Mouse (Mus musculus): ENCODE data around the gene Kat2b.

DNA sequence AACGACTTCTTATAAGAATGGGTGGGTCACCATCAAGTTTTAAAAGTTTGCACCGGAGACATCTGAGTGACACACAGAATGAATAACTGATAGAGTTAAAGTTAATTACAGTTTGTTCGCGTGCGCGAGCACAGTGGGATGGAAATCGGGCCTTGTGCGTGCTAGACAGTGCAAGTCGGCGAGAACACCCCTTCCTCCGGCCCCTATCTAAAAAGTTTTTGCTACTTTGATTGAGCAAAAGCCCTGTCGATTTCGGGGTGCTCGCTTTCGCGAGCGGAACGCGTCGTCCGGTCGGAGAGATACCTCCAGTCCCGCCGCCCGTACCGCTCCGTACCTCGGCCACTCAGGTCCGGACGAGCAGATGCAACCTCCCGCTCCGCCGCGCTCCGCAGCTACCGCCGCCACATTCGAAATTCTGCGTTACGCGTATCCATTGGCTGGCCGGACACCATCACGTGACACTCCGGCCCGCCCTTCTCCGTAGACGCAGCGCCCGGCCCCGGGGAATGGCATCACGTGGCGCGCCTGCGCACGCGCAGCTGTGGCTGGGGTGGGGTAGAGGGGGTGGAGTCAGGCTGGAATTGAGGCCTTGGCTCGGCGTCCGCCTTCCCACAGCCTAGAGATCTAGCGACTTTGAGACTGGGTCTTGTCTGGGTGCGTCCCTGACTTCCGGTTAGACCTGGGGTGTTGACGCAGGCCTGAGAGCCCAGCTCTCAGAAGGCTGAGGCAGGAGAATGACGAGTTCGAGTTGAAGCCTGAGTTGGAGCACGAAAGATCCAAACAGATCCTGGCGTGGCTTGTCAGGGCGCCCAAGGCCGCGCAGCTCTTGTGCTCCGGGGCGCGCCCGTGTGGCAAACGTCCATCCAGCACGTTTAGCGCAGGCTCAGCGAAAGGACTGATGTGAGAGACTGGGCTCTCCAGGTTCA is 122.5 kb downstream of the Kat2b start, which contains the start of gene Sgo1:
- TF ChIP-seq CTCF (IDR thresholded peaks at IDR 0.05; ENCODE audit: control insufficient read depth, insufficient read depth, insufficient read length): peak; percentile 36
- TF ChIP-seq MAX (IDR thresholded peaks at IDR 0.05): no peak
- TF ChIP-seq USF1 (IDR thresholded peaks at IDR 0.05; ENCODE audit: low read depth): peak; percentile 98
- no peak for TF ChIP-seq MYOG (IDR thresholded peaks at IDR 0.05; ENCODE audit: control insufficient read depth, extremely low read depth, insufficient read length)
- no peak for TF ChIP-seq MYOD1 (IDR thresholded peaks at IDR 0.05; ENCODE audit: control insufficient read depth, insufficient read length, low read depth)

All from C2C12 (cell line).